Mouse (Mus musculus) cerebellum, adult 2 months (tissue): ENCODE data around the gene Ankrd34a. TPM values are rescaled to one million over a fixed set of nuclear protein-coding genes. Genes with fewer than 3 reads are reported as not detected.

Experiments
- DNase-seq, 2 experiments: peaks; one replicate each; pipeline ENCODE4 v3.0.0; 2021
- H3K27ac ChIP-seq: fragments of 200-500 bp; 2 replicates; pipeline ENCODE4 v1.5.1; 2012; ENCODE audit warnings: low read length, control low read depth, inconsistent platforms; ENCODE audit not compliant: insufficient read depth
- H3K27me3 ChIP-seq: fragments of 200-500 bp; 2 replicates; pipeline ENCODE4 v1.6.1; 2012; ENCODE audit warnings: inconsistent platforms, mild to moderate bottlenecking, low read length, moderate library complexity; ENCODE audit not compliant: control insufficient read depth, insufficient read depth
- H3K4me1 ChIP-seq: fragments of 200-500 bp; 2 replicates; pipeline ENCODE4 v1.6.1; 2011; ENCODE audit warnings: low read length; ENCODE audit not compliant: control insufficient read depth, insufficient read depth
- H3K4me3 ChIP-seq: fragments of 200-500 bp; replicated peaks from 2 replicates; pipeline ENCODE3; 2011; ENCODE audit warnings: mild to moderate bottlenecking, low read depth, low read length, control low read depth; ENCODE audit not compliant: insufficient read depth
- CTCF ChIP-seq: fragments of 200-500 bp; IDR thresholded peaks from 2 replicates; pipeline ENCODE4 v1.5.1; 2011; ENCODE audit warnings: low read depth, mild to moderate bottlenecking, control low read depth, low read length, moderate library complexity, borderline replicate concordance; ENCODE audit not compliant: insufficient read depth
- POLR2A ChIP-seq: fragments of 200-500 bp; IDR thresholded peaks from 2 replicates; pipeline ENCODE4 v1.6.1; 2011; ENCODE audit warnings: low read length, control low read depth, borderline replicate concordance; ENCODE audit not compliant: insufficient read depth
- WGBS: fragments of 180-500 bp; shearing (Covaris S2); methylation state at CpG from one replicate; pipeline ENCODE4 v1.1.7; 2018; 5-methylcytosine and 5-hydroxymethylcytosine counted together
- polyA plus RNA-seq: library from polyadenylated mRNA; depleted of rRNA; stranded (reverse); fragments of >200 nt; gene quantifications from 2 replicates; pipeline ENCODE4 v1.2.3, GENCODE M21; 2012

The Ankrd34a gene
- polyA plus RNA-seq, 1 experiment = 53.2 TPM

GRCm38 (mm10) chr3:96573611-96574511, 22.6 kb upstream of the Ankrd34a start:
- H3K27me3 ChIP-seq = no peaks in the 10 kb centered on the region
- H3K4me3 ChIP-seq = no peak overlapping the region
- 90% methylated on average over 19 of the region's 19 CpGs for WGBS
- H3K4me1 ChIP-seq = peaks cover 9% of the 10 kb centered on the region
- TF ChIP-seq CTCF = no peak
- TF ChIP-seq POLR2A = no peak
- no peak for DNase-seq
- no peak overlapping the region for H3K27ac ChIP-seq

- H3K27me3 ChIP-seq = no peaks in the 10 kb centered on the region
- H3K4me3 ChIP-seq = no peak overlapping the region
- WGBS = 92% methylated on average over 8 of the region's 8 CpGs
- peaks cover 9% of the 10 kb centered on the region for H3K4me1 ChIP-seq
- TF ChIP-seq POLR2A (no peak), CTCF (no peak)
- no peak overlapping the region for H3K27ac ChIP-seq
- no peak for DNase-seq
Observed at GRCm38 (mm10) chr3:96575272-96575984, 21.0 kb upstream of the Ankrd34a start.

- Histone ChIP-seq H3K4me1 (peaks cover 9% of the 10 kb centered on the region), H3K27me3 (no peaks in the 10 kb centered on the region), H3K27ac (peak overlapping the region; percentile 60), H3K4me3 (peak overlapping the region; percentile 39)
- TF ChIP-seq CTCF (no peak), POLR2A (no peak)
- no peak for DNase-seq
- WGBS = 59% methylated on average over 14 of the region's 14 CpGs
Observed at GRCm38 (mm10) chr3:96576005-96576658, 20.3 kb upstream of the Ankrd34a start.

- peak; percentile 71 to 81 for DNase-seq
- Histone ChIP-seq H3K27me3 (no peaks in the 10 kb centered on the region), H3K27ac (peak within 1 kb of the TSS; percentile 60), H3K4me1 (peaks cover 9% of the 10 kb centered on the region), H3K4me3 (peak within 1 kb of the TSS; percentile 39)
- 25% methylated on average over 17 of the region's 17 CpGs for WGBS
- peak; percentile 46; the same call in 1 of the 2 replicates for TF ChIP-seq POLR2A
- TF ChIP-seq CTCF = no peak
Observed at GRCm38 (mm10) chr3:96576690-96577541, 19.5 kb upstream of the Ankrd34a start, which contains the start of gene Gm16253. TSS of gene Gm16253 (plus strand) at chr3:96576984.

- DNase-seq = no peak
- TF ChIP-seq CTCF (no peak), POLR2A (no peak)
- H3K27me3 ChIP-seq = no peaks in the 10 kb centered on the region
- H3K4me3 ChIP-seq = no peak overlapping the region
- peak overlapping the region; percentile 34; the same call in 1 of the 2 replicates for H3K27ac ChIP-seq
- H3K4me1 ChIP-seq = peaks cover 9% of the 10 kb centered on the region
- 79% methylated on average over 4 of the region's 4 CpGs for WGBS
Observed at GRCm38 (mm10) chr3:96577566-96577965, 18.9 kb upstream of the Ankrd34a start.

GRCm38 (mm10) chr3:96578561-96579238, 17.7 kb upstream of the Ankrd34a start:
- no peak for TF ChIP-seq CTCF
- no peak for TF ChIP-seq POLR2A
- peaks cover 9% of the 10 kb centered on the region for H3K4me1 ChIP-seq
- no peaks in the 10 kb centered on the region for H3K27me3 ChIP-seq
- H3K27ac ChIP-seq = no peak overlapping the region
- no peak for DNase-seq
- no peak overlapping the region for H3K4me3 ChIP-seq
- 81% methylated on average over 12 of the region's 12 CpGs for WGBS

GRCm38 (mm10) chr3:96579239-96579750, 17.1 kb upstream of the Ankrd34a start:
- H3K4me1 ChIP-seq = peaks cover 9% of the 10 kb centered on the region
- TF ChIP-seq POLR2A (no peak), CTCF (no peak)
- no peak overlapping the region for H3K4me3 ChIP-seq
- H3K27me3 ChIP-seq = no peaks in the 10 kb centered on the region
- DNase-seq = no peak
- WGBS = 81% methylated on average over 4 of the region's 4 CpGs
- H3K27ac ChIP-seq = no peak overlapping the region
